Mouse (Mus musculus) bone marrow macrophage, adult 2 months (primary cell): ENCODE data around the gene Fto. TPM values are rescaled to one million over a fixed set of nuclear protein-coding genes. Genes with fewer than 3 reads are reported as not detected.

ENCODE experiments used
- H3K27ac ChIP-seq: 2 replicates; pipeline ENCODE4 v1.5.1; 2012; ENCODE audit warnings: low read depth, low read length; ENCODE audit not compliant: insufficient read depth
- H3K4me1 ChIP-seq: 2 replicates; pipeline ENCODE4 v1.6.1; 2012; ENCODE audit warnings: low read length; ENCODE audit not compliant: control insufficient read depth, insufficient read depth
- H3K4me3 ChIP-seq: 2 replicates; pipeline ENCODE4 v1.5.1; 2012; ENCODE audit warnings: mild to moderate bottlenecking, low read length, moderate library complexity; ENCODE audit not compliant: insufficient read depth
- CTCF ChIP-seq: IDR thresholded peaks from 2 replicates; pipeline ENCODE4 v1.5.1; 2012; ENCODE audit warnings: low read depth, mild to moderate bottlenecking, low read length, moderate library complexity
- POLR2A ChIP-seq: IDR thresholded peaks from 2 replicates; pipeline ENCODE4 v1.6.1; 2012; ENCODE audit warnings: mild to moderate bottlenecking, low read depth, low read length, borderline replicate concordance
- polyA plus RNA-seq: library from polyadenylated mRNA; stranded (reverse); fragments of >200 nt; gene quantifications from 2 replicates; pipeline ENCODE4 v1.2.4, GENCODE M21; 2012; ENCODE audit not compliant: missing spikeins, insufficient read depth, insufficient read length

The Fto gene
- polyA plus RNA-seq, 1 experiment, result 26.4 TPM

DNA sequence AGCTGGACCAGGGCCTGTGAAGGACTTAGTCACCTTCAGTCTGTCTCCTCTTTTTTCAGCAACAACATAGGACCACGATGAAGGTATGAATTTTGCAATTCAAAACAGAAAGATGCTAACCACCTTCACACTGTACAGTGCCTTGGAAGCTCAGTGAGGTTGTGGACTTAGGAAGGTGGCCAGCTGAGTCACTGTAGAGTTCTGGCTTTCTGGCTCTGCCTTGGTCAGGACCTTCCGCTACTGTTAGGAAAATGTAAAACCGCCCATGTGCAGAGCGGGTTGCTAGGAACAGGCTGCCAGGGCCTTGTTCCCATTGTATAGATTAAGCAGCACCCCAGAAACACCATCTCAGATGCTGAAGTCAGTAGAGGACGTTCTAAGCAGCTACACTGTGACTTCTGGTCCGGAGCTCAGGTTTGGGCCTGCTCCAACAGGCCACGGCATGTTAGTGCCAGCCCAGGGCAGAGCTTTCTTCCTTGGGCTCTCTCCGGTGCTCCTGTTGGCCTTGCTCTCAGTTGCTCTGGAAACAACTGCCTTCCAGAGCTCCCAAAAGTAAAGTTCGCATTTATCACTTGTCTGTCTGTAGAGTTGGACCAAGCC, 237.9 kb downstream of the Fto start:
- TF ChIP-seq POLR2A (no peak), CTCF (no peak)
- no peak overlapping the region for H3K27ac ChIP-seq
- H3K4me3 ChIP-seq, result no peak overlapping the region
- peaks cover 6% of the 10 kb centered on the region for H3K4me1 ChIP-seq

DNA sequence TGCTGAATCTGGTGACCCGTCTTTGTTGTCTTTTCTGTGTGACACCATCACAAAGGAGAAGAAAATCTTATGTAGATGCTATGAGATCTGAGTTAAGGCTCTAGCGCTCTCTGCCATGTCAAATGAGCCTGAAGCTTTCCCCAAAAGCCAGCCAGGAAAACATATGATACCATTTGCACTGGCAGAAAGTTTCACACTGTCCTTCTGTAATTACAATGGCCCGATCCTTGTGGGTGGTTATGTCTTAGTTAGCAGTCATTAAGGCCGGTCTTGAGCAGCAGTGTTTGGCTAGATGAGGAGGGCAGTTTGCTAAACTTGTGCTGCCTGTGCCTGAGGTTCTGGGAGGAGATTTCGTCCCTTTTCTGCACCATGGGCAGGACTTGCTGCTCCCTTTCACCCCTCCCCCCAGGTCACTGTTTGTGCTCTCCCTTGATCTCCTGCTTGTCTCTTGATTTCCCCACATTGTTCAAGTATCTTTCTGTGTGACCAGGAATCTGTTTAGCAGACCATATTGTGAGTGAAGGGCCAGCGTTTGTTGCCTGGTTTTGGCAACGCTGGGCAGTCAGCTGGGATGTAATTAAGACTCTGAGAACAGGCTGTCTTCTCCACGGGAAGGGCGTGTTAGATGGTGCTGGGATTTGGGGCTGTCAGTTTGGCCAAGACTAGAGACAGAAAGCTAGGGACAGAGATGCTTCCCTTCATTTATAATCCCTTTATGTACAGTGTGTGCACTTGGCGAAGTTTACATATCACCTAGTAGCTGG, 238.6 kb downstream of the Fto start:
- no peak overlapping the region for H3K4me3 ChIP-seq
- no peak for TF ChIP-seq POLR2A
- no peak for TF ChIP-seq CTCF
- H3K4me1 ChIP-seq, result peaks cover 8% of the 10 kb centered on the region
- H3K27ac ChIP-seq, result no peak overlapping the region

DNA sequence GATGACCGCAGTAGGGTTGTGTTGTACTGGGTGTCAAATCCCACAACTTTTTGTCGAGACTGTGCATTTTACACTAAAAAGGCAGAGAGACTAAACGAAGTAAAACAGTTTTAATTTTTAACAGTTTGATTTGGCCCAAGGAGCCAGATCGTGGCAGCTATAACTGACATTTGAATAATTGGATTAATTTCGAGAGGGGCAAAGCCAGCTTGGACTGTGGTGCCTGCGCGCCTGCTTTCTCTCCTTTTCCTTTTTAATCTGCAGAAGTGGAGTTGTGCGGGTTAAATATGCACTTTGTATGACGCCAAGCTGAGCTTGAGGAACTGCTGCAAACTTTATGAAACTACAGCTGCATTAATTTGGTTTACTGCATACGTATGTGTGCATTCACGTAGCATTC, 239.3 kb downstream of the Fto start:
- TF ChIP-seq CTCF, result no peak
- no peak for TF ChIP-seq POLR2A
- H3K4me3 ChIP-seq, result no peak overlapping the region
- H3K4me1 ChIP-seq, result peaks cover 11% of the 10 kb centered on the region
- no peak overlapping the region for H3K27ac ChIP-seq

DNA sequence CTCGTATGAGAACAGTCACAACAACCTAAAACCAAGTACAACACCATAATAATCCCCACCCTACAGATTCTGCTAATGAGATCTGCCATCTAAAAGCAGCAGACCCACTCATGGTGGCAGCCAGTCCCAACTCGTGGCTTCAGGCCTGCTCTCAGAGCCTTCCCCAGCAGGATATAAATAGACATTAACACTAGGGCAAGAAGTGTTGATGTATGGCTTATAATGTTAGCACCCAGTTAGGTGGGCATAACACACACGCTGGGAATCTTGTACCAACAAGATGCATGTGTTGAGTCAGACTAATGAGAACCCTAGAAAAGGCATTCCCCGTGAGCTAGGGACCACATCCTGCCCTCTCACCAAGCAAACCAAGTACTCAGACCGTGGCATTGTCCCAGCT, 240.1 kb downstream of the Fto start:
- Histone ChIP-seq H3K4me1 (peaks cover 11% of the 10 kb centered on the region), H3K4me3 (no peak overlapping the region), H3K27ac (no peak overlapping the region)
- TF ChIP-seq POLR2A (no peak), CTCF (no peak)

DNA sequence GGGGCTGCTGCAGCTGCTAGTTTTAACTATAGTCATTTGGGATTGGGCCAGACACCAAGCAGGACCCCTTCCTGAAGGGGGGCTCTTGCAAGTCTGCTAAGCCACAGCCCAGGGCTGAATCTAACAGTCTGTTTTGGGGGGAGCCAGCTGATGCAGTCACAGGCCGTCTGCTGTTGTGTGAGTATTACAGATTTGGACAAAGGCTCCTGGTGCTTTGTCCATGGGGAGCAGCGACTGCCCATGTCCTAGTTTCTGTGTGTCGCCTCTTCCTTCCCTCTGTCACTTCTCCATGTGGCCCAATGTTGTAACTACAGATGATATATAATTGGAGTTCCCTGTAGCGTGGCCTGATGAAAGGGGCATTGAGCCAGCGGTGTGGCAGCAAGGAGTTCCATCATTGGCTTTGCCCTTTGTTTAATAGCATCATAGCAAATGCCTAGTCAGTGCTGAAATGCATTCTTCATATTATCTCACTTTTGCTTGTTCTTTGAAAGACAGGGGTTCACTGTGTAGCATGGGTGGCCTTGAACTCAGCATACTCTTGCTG, 243.8 kb downstream of the Fto start:
- no peak overlapping the region for H3K4me3 ChIP-seq
- H3K4me1 ChIP-seq, result peaks cover 5% of the 10 kb centered on the region; the same call in 1 of the 2 replicates
- H3K27ac ChIP-seq, result no peak overlapping the region
- TF ChIP-seq CTCF (no peak), POLR2A (no peak)

DNA sequence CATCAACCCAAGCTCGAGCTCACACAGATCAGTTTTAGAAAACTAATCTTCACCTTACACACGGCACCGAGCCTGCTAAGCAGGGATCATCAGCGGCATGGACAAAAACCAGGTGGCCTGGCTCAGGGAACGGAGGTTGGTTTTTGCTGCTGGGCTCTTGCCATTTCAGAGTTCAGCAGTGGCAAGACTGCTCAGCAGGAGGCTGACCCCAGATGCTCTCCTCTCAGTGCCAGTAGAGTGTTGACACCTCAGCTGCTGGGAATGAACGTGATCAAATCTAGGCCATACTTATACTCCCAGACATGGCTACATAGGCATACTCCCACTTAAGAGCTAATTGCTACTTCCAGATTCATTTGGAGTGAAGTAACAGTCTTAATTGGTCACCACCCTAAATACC, 245.1 kb downstream of the Fto start:
- Histone ChIP-seq H3K4me1 (peaks cover 5% of the 10 kb centered on the region; the same call in 1 of the 2 replicates), H3K27ac (no peak overlapping the region), H3K4me3 (no peak overlapping the region)
- TF ChIP-seq POLR2A, result no peak
- TF ChIP-seq CTCF, result no peak

DNA sequence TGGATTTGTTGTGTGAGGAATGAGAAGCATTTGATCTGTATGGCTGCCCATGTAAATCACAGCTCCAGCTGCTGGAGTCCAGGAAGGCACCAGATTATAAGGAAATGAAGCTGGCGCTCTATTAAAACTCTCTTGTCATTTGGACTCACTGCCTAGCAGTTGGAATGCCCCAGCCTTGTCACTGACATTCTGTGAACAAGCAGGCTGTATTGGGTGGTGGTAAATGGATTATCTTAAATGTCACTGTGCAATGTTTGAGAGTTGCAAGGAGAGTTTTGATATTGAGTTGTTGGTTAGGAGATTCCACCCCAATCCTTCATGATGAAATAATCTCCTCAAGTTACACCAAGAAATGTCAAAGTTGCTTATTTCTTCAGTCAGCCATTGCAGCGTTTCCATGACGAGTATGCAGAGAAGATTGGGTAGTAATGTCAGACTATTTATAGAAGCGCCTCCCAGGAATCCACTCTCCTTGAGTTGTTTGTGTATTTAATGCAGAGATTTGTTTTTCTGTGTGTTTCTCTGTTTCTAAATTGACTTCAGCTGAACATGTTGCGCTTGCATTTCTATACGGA, 246.8 kb downstream of the Fto start:
- no peak for TF ChIP-seq POLR2A
- no peak for TF ChIP-seq CTCF
- Histone ChIP-seq H3K27ac (no peak overlapping the region), H3K4me1 (peaks cover 5% of the 10 kb centered on the region; the same call in 1 of the 2 replicates), H3K4me3 (no peak overlapping the region)

DNA sequence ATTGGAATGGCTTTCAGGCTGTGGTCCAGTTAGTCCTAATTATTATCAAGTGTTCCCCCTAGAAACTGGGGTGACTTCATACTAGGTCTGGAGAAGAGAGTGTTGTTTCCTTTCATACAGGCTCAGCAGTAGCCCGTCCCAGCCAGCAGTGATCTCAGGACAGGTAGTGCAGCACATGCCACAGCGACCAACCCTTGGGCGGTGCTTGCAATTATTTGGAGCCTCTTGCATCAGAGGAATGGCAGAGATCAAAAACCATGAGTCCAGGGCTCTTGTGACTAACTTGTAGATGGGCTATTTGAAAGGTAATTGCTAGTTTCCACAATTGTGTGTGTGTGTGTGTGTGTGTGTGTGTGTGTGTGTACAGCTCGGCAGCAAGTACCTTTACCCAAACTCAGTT, 247.9 kb downstream of the Fto start:
- H3K27ac ChIP-seq, result no peak overlapping the region
- H3K4me3 ChIP-seq, result no peak overlapping the region
- peaks cover 5% of the 10 kb centered on the region; the same call in 1 of the 2 replicates for H3K4me1 ChIP-seq
- no peak for TF ChIP-seq POLR2A
- no peak for TF ChIP-seq CTCF

DNA sequence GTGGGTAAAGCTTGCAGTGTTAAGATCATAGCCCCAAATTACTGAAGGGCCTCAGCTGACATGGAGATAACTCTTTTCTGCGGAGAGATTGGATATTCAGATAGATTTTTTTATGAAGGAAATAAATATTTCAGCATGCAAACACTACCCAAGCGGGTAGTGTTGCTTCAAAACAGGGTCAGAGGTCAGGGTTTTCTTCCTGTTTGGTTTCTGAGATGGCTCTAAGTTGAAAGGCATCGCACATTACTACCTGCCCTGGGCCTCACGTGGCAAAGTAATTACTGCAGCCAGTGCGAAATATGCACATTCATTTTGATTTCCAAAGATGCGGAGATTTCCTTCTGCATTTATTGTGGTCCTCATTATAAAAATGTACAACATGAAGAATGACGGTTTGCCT, 249.3 kb downstream of the Fto start:
- TF ChIP-seq POLR2A (no peak), CTCF (no peak)
- H3K4me1 ChIP-seq, result no peaks in the 10 kb centered on the region; the same call in 1 of the 2 replicates
- no peak overlapping the region for H3K27ac ChIP-seq
- H3K4me3 ChIP-seq, result no peak overlapping the region

DNA sequence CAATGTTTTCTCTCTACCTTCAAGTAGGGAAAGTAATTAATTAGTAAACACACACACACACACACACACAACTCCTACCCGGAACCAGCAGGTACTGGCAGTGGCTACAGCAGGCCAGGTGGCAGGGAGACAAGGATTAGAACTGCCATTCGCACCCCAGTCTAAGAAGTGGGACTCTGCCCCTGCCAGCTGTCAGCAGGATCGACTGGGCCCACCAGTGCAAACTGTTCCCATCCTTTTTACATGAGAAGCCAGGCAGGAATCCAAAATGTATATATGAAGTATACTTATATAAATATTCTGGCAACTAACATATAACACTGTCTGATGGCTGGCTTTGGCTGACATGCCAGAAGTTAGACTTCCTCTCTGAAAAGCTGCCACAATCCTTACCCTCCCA, 250.0 kb downstream of the Fto start:
- Histone ChIP-seq H3K4me1 (no peaks in the 10 kb centered on the region; the same call in 1 of the 2 replicates), H3K27ac (no peak overlapping the region), H3K4me3 (no peak overlapping the region)
- TF ChIP-seq CTCF (no peak), POLR2A (no peak)
